10 mouse cellular contexts compared by ENCODE assay signal in genomic region chr7:4911561-4911960, GRCm38 (mm10). TPM values are rescaled to one million over a fixed set of nuclear protein-coding genes. Genes with fewer than 3 reads are reported as not detected.
DNase-seq lines count a peak whose midpoint lies in the region; ATAC-seq and TF ChIP-seq lines count a peak whose summit lies in the region.
"Had no signal": no experiment of that assay in that cellular context is flagged by ENCODE, and none has a peak within 500 bp of the region (broad histone marks: within the 10 kb centered on the region; RNA-seq: fewer than 3 reads in every experiment).

No protein-coding gene starts in this region.

- 28% methylated on average over 9 of the region's 9 CpGs for WGBS in forebrain, postnatal 0 days
- WGBS in forebrain, embryonic 16.5 days: 34% methylated on average over 9 of the region's 9 CpGs
- 63% methylated on average over 9 of the region's 9 CpGs for WGBS in thymus, adult 2 months
- 41% methylated on average over 9 of the region's 9 CpGs for WGBS in embryonic facial prominence, embryonic 11.5 days
- 38% methylated on average over 9 of the region's 9 CpGs for WGBS in midbrain, embryonic 15.5 days

- no peak for TF ChIP-seq POLR2A in thymus, adult 2 months (IDR thresholded peaks at IDR 0.05; ENCODE audit: control insufficient read depth, extremely low read depth, insufficient read depth, low read length, poor library complexity)

- no peaks in the 10 kb centered on the region for H3K27me3 ChIP-seq in forebrain, postnatal 0 days (ENCODE audit: insufficient read depth, low read length)
- H3K27me3 ChIP-seq in forebrain, embryonic 16.5 days (replicated peaks; ENCODE audit: control insufficient read depth, insufficient read depth, low read length): no peaks in the 10 kb centered on the region
- H3K27me3 ChIP-seq in thymus, adult 2 months (ENCODE audit: control insufficient read depth, insufficient read depth, low read length): no peaks in the 10 kb centered on the region
- H3K27me3 ChIP-seq in embryonic facial prominence, embryonic 11.5 days (ENCODE audit: control insufficient read depth, insufficient read depth, low read length): no peaks in the 10 kb centered on the region
- no peaks in the 10 kb centered on the region for H3K27me3 ChIP-seq in midbrain, embryonic 15.5 days (replicated peaks)
- H3K27me3 ChIP-seq: heart, embryonic 15.5 days had no signal

- 0 out of 2 replicates have a peak overlapping the region, but pooled peaks have one; percentile 8 for H3K4me2 ChIP-seq in forebrain, postnatal 0 days (ENCODE audit: low read depth)
- no peak overlapping the region for H3K4me2 ChIP-seq in forebrain, embryonic 16.5 days (ENCODE audit: low read length)
- no peak overlapping the region for H3K4me2 ChIP-seq in embryonic facial prominence, embryonic 11.5 days (ENCODE audit: low read depth, low read length)
- no peak overlapping the region for H3K4me2 ChIP-seq in midbrain, embryonic 15.5 days
- H3K4me2 ChIP-seq: heart, embryonic 15.5 days had no signal

- TF ChIP-seq CTCF in forebrain, postnatal 0 days (IDR thresholded peaks at IDR 0.05; ENCODE audit: low read depth): peak; percentile 57
- TF ChIP-seq CTCF in thymus, adult 2 months (IDR thresholded peaks at IDR 0.05; ENCODE audit: borderline replicate concordance, control insufficient read depth, extremely low read depth, insufficient read depth, low read length, poor library complexity): no peak

- no peak overlapping the region for H3K4me3 ChIP-seq in forebrain, postnatal 0 days (ENCODE audit: low read depth, low read length)
- no peak overlapping the region for H3K4me3 ChIP-seq in forebrain, embryonic 16.5 days (replicated peaks; ENCODE audit: low read length)
- H3K4me3 ChIP-seq in thymus, adult 2 months (ENCODE audit: control insufficient read depth, insufficient read depth, low read length): no peak overlapping the region
- H3K4me3 ChIP-seq in embryonic facial prominence, embryonic 11.5 days (ENCODE audit: low read depth, low read length): no peak overlapping the region
- H3K4me3 ChIP-seq in midbrain, embryonic 15.5 days: peak overlapping the region; percentile 6
- H3K4me3 ChIP-seq: heart, embryonic 15.5 days had no signal

- no peaks in the 10 kb centered on the region for H3K9me3 ChIP-seq in forebrain, postnatal 0 days (ENCODE audit: low read length)
- H3K9me3 ChIP-seq in forebrain, embryonic 16.5 days (ENCODE audit: control insufficient read depth, low read length): no peaks in the 10 kb centered on the region
- no peaks in the 10 kb centered on the region for H3K9me3 ChIP-seq in embryonic facial prominence, embryonic 11.5 days (replicated peaks; ENCODE audit: control insufficient read depth, low read length)
- no peaks in the 10 kb centered on the region for H3K9me3 ChIP-seq in midbrain, embryonic 15.5 days
- H3K9me3 ChIP-seq: heart, embryonic 15.5 days had no signal

- DNase-seq in forebrain, postnatal 0 days: peak; percentile 65
- DNase-seq in thymus, adult 2 months: peak; percentile 54
- no peak for DNase-seq in thymus, adult 18-20 months
- DNase-seq in embryonic facial prominence, embryonic 11.5 days (ENCODE audit: low spot score): peak; percentile 81
- peak; percentile 66 for DNase-seq in kidney, postnatal 14 days
- DNase-seq in frontal cortex, postnatal 10 days (ENCODE audit: low spot score in 2 of 2): no peak

- no peak overlapping the region for H3K27ac ChIP-seq in forebrain, postnatal 0 days (ENCODE audit: low read depth, low read length)
- H3K27ac ChIP-seq in forebrain, embryonic 16.5 days (ENCODE audit: low read length): no peak overlapping the region
- H3K27ac ChIP-seq in thymus, adult 2 months (ENCODE audit: control insufficient read depth, insufficient read depth, low read length): no peak overlapping the region
- H3K27ac ChIP-seq in embryonic facial prominence, embryonic 11.5 days (replicated peaks; ENCODE audit: low read depth, low read length): no peak overlapping the region
- H3K27ac ChIP-seq in midbrain, embryonic 15.5 days: no peak overlapping the region
- H3K27ac ChIP-seq: heart, embryonic 15.5 days had no signal

- ATAC-seq in forebrain, postnatal 0 days: no peak
- ATAC-seq in forebrain, embryonic 16.5 days: no peak
- ATAC-seq in embryonic facial prominence, embryonic 11.5 days (replicated peaks; ENCODE audit: insufficient number of reproducible peaks, low FRiP score, low TSS enrichment, low read depth): no peak
- ATAC-seq in midbrain, embryonic 15.5 days (replicated peaks): no peak

- H3K9ac ChIP-seq in forebrain, postnatal 0 days: no peak overlapping the region
- no peak overlapping the region for H3K9ac ChIP-seq in forebrain, embryonic 16.5 days (replicated peaks; ENCODE audit: low read depth, low read length)
- no peak overlapping the region for H3K9ac ChIP-seq in embryonic facial prominence, embryonic 11.5 days (replicated peaks; ENCODE audit: low read length)
- no peak overlapping the region for H3K9ac ChIP-seq in midbrain, embryonic 15.5 days
- H3K9ac ChIP-seq: heart, embryonic 15.5 days had no signal

- H3K4me1 ChIP-seq in forebrain, postnatal 0 days (ENCODE audit: insufficient read depth): peaks cover 4% of the 10 kb centered on the region; the same call in 1 of the 2 replicates
- peaks cover 12% of the 10 kb centered on the region for H3K4me1 ChIP-seq in forebrain, embryonic 16.5 days (replicated peaks; ENCODE audit: control insufficient read depth, insufficient read depth, low read length)
- H3K4me1 ChIP-seq in thymus, adult 2 months (replicated peaks; ENCODE audit: control insufficient read depth, insufficient read depth, low read length): peaks cover 6% of the 10 kb centered on the region; the same call in 1 of the 2 replicates
- no peaks in the 10 kb centered on the region for H3K4me1 ChIP-seq in embryonic facial prominence, embryonic 11.5 days (ENCODE audit: control insufficient read depth, insufficient read depth, low read length)
- peaks cover 15% of the 10 kb centered on the region for H3K4me1 ChIP-seq in midbrain, embryonic 15.5 days

- no peaks in the 10 kb centered on the region for H3K36me3 ChIP-seq in forebrain, postnatal 0 days (ENCODE audit: insufficient read depth)
- H3K36me3 ChIP-seq in forebrain, embryonic 16.5 days (ENCODE audit: control insufficient read depth, insufficient read depth): no peaks in the 10 kb centered on the region
- no peaks in the 10 kb centered on the region for H3K36me3 ChIP-seq in thymus, adult 2 months (ENCODE audit: control insufficient read depth, insufficient read depth, low read length)
- H3K36me3 ChIP-seq in embryonic facial prominence, embryonic 11.5 days (replicated peaks; ENCODE audit: control insufficient read depth, insufficient read depth, low read depth, low read length): no peaks in the 10 kb centered on the region
- no peaks in the 10 kb centered on the region for H3K36me3 ChIP-seq in midbrain, embryonic 15.5 days (replicated peaks)
- H3K36me3 ChIP-seq: heart, embryonic 15.5 days had no signal

RNA-seq across cellular contexts. Expression of gene Zfp628, which starts 3.5 kb away (rescaled TPM):
- total RNA-seq in forebrain, postnatal 0 days (2014; rRNA removed): 5.4 and 9.2 TPM in 2 replicates
- 5.8 and 6.0 TPM in 2 replicates for polyA plus RNA-seq in forebrain, postnatal 0 days (2015; fragmentation: Nextera tagmentation; extraction: Ambion mirVana)
- polyA plus RNA-seq in forebrain, embryonic 16.5 days (2015; fragmentation: Nextera tagmentation; extraction: Ambion mirVana): 3.4 and 3.9 TPM in 2 replicates
- polyA plus RNA-seq in thymus, adult 2 months (2012; rRNA removed): 40.2 and 51.2 TPM in 2 replicates
- 2.5 and 3.6 TPM in 2 replicates for polyA plus RNA-seq in embryonic facial prominence, embryonic 11.5 days (2014; fragmentation: Nextera tagmentation; extraction: Ambion mirVana)
- polyA plus RNA-seq in midbrain, embryonic 15.5 days (2015; fragmentation: Nextera tagmentation; extraction: Ambion mirVana): 4.5 and 4.6 TPM in 2 replicates

RNA-seq across cellular contexts. Expression of gene Gm36210, which starts 5.2 kb away (rescaled TPM):
- total RNA-seq in forebrain, postnatal 0 days (2014; rRNA removed): 0.48 and 0.85 TPM in 2 replicates
- 0.29 and 0.47 TPM in 2 replicates for polyA plus RNA-seq in forebrain, postnatal 0 days (2015; fragmentation: Nextera tagmentation; extraction: Ambion mirVana)
- polyA plus RNA-seq in forebrain, embryonic 16.5 days (2015; fragmentation: Nextera tagmentation; extraction: Ambion mirVana): 0.25 and 0.60 TPM in 2 replicates
- 0.15 and 0.17 TPM in 2 replicates for polyA plus RNA-seq in thymus, adult 2 months (2012; rRNA removed)
- 0.27 TPM in 1 of 2 replicates, not detected in the other for polyA plus RNA-seq in embryonic facial prominence, embryonic 11.5 days (2014; fragmentation: Nextera tagmentation; extraction: Ambion mirVana)
- 0.40 and 0.65 TPM in 2 replicates for polyA plus RNA-seq in midbrain, embryonic 15.5 days (2015; fragmentation: Nextera tagmentation; extraction: Ambion mirVana)
- total RNA-seq: neutrophil, adult 5-6 weeks had no signal
- polyA plus RNA-seq: heart, embryonic 15.5 days had no signal

RNA-seq across cellular contexts. Expression of gene Nat14, which starts 10.3 kb away (rescaled TPM):
- 45.5 and 69.9 TPM in 2 replicates for total RNA-seq in forebrain, postnatal 0 days (2014; rRNA removed)
- polyA plus RNA-seq in forebrain, postnatal 0 days (2015; fragmentation: Nextera tagmentation; extraction: Ambion mirVana): 20.5 and 54.3 TPM in 2 replicates
- polyA plus RNA-seq in forebrain, embryonic 16.5 days (2015; fragmentation: Nextera tagmentation; extraction: Ambion mirVana): 32.0 and 38.3 TPM in 2 replicates
- polyA plus RNA-seq in thymus, adult 2 months (2012; rRNA removed): 4.4 and 5.9 TPM in 2 replicates
- polyA plus RNA-seq in embryonic facial prominence, embryonic 11.5 days (2014; fragmentation: Nextera tagmentation; extraction: Ambion mirVana): 2.7 and 2.8 TPM in 2 replicates
- 46.3 and 47.7 TPM in 2 replicates for polyA plus RNA-seq in midbrain, embryonic 15.5 days (2015; fragmentation: Nextera tagmentation; extraction: Ambion mirVana)

RNA-seq across cellular contexts. Expression of gene Ssc5d, which starts 14.0 kb away (rescaled TPM):
- 0.54 and 1.7 TPM in 2 replicates for total RNA-seq in forebrain, postnatal 0 days (2014; rRNA removed)
- 0.51 and 0.63 TPM in 2 replicates for polyA plus RNA-seq in forebrain, postnatal 0 days (2015; fragmentation: Nextera tagmentation; extraction: Ambion mirVana)
- 0.34 and 0.39 TPM in 2 replicates for polyA plus RNA-seq in forebrain, embryonic 16.5 days (2015; fragmentation: Nextera tagmentation; extraction: Ambion mirVana)
- polyA plus RNA-seq in thymus, adult 2 months (2012; rRNA removed): 1.0 and 1.1 TPM in 2 replicates
- 0.97 and 1.2 TPM in 2 replicates for polyA plus RNA-seq in embryonic facial prominence, embryonic 11.5 days (2014; fragmentation: Nextera tagmentation; extraction: Ambion mirVana)
- polyA plus RNA-seq in midbrain, embryonic 15.5 days (2015; fragmentation: Nextera tagmentation; extraction: Ambion mirVana): 1.0 and 1.4 TPM in 2 replicates

RNA-seq across cellular contexts. Expression of gene Isoc2a, which starts 34.6 kb away (rescaled TPM):
- total RNA-seq in forebrain, postnatal 0 days (2014; rRNA removed): 4.8 and 4.9 TPM in 2 replicates
- 0.26 and 0.39 TPM in 2 replicates for polyA plus RNA-seq in forebrain, postnatal 0 days (2015; fragmentation: Nextera tagmentation; extraction: Ambion mirVana)
- polyA plus RNA-seq in forebrain, embryonic 16.5 days (2015; fragmentation: Nextera tagmentation; extraction: Ambion mirVana): 0.52 and 0.92 TPM in 2 replicates
- 20.3 and 20.5 TPM in 2 replicates for polyA plus RNA-seq in thymus, adult 2 months (2012; rRNA removed)
- polyA plus RNA-seq in embryonic facial prominence, embryonic 11.5 days (2014; fragmentation: Nextera tagmentation; extraction: Ambion mirVana): 0.70 and 0.72 TPM in 2 replicates
- polyA plus RNA-seq in midbrain, embryonic 15.5 days (2015; fragmentation: Nextera tagmentation; extraction: Ambion mirVana): 0.54 and 0.57 TPM in 2 replicates

Comparison
In these comparisons a context has a peak if more than half of its experiments do, and no peak if none do; other contexts are left out.
1. DNase-seq: peak in forebrain, postnatal 0 days (single experiment), thymus, adult 2 months (single experiment), embryonic facial prominence, embryonic 11.5 days (single experiment) and kidney, postnatal 14 days (single experiment); none in thymus, adult 18-20 months (0 of 2) and frontal cortex, postnatal 10 days (0 of 2).